Mouse (Mus musculus) testis, adult 2 months (tissue): ENCODE results near the gene Lrguk.

Source experiments
- CTCF ChIP-seq: fragments of 200-500 bp; IDR thresholded peaks from 2 replicates; pipeline ENCODE4 v1.5.1; 2012; ENCODE audit warnings: low read depth, mild to moderate bottlenecking, inconsistent platforms, low read length, moderate library complexity; ENCODE audit not compliant: control insufficient read depth, insufficient read depth, insufficient replicate concordance
- POLR2A ChIP-seq: fragments of 200-500 bp; IDR thresholded peaks from 2 replicates; pipeline ENCODE4 v1.6.1; 2012; ENCODE audit warnings: low read depth, mild to moderate bottlenecking, inconsistent platforms, low read length, moderate library complexity; ENCODE audit not compliant: control insufficient read depth

DNA sequence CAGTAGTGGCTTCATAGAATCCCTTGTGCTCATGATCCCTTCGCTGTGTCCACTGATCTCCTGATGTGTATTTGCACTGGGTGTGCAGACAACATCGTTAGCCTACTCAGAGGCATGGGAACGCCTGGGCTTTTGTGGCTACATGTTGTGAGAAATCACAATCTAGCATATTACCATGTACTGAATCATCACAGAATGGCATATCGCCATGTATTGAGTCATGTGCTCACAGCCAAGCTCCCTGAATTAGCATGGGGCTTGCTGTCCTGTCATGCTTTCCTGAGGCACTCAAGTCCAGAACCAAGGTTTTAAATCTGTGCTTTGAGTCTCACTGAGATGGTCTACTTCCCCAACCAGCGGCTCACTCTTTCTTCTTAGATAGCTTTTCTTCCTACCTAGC is 54.2 kb downstream of the Lrguk start:
- TF ChIP-seq POLR2A (no peak), CTCF (no peak)
